Mouse (Mus musculus): ENCODE data around the gene Spaca4.

- TF ChIP-seq CTCF (IDR thresholded peaks at IDR 0.05; ENCODE audit: borderline replicate concordance, insufficient read depth, low read depth, low read length), result no peak
- no peak for TF ChIP-seq POLR2A (IDR thresholded peaks at IDR 0.05; ENCODE audit: borderline replicate concordance, insufficient read depth, low read length)
Measured at GRCm38 (mm10) chr7:45748110-45748509, 22.5 kb upstream of the Spaca4 start.
